Mouse (Mus musculus): Measurements from ENCODE around the gene Ccar1.
"Not testable (repeated sequence)": the region's sequence is repeated elsewhere in the genome, so short reads cannot be mapped to it uniquely, and the experiment has no call there.

The Ccar1 gene

GRCm38 (mm10) chr10:62724936-62725335 lies 67.2 kb downstream of the Ccar1 start:
- peak; percentile 6 for DNase-seq

- DNase-seq = no peak
These were observed 69.4 kb downstream of the Ccar1 start for GRCm38 (mm10) chr10:62722701-62723100.

GRCm38 (mm10) chr10:62720574-62720973 lies 71.5 kb downstream of the Ccar1 start:
- DNase-seq = not testable (repeated sequence)

GRCm38 (mm10) chr10:62713457-62713856 lies 78.6 kb downstream of the Ccar1 start:
- DNase-seq = no peak

DNA sequence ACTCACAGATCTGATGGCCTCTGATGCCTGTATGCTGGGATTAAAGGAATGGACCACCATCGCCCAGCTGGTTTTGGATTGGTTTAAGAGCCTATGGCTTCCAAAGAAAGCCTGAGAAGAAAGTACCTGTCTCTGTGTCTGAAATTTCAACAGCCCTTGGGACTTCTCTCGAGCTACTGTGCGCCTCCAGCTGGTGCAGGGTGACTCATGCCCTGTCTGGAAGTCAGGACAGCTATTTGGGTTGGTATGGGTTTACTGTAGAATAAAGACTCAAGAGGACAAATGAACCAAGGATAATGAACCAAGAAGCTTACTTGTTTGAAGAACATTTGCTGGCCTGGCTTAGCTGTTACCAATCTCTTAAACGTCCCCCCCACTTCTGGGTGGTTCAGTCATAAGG lies 88.5 kb downstream of the Ccar1 start:
- DNase-seq = no peak

DNA sequence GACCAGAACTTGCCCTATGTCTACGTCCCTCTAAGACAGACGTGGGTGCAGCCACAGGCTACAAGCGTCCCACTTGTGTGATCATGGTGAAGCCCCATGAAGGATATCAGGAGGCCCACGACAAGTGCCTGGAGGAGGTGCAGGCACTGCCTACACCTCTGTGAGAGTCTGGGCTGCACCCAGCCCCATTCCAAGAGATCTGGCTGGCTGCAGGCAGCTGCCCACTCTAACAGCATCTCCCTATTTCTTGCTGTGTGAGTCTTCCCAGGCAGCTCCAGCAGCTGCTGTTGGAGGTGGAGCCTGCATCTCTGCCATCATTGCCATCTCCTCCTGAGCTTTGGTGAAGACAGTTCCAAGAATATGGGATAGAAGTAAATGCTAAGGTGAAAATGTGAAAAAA lies 89.7 kb downstream of the Ccar1 start:
- no peak for DNase-seq
